Mouse (Mus musculus) neural tube, embryonic 11.5 days (tissue): ENCODE results near the gene Gm11733. TPM values are rescaled to one million over a fixed set of nuclear protein-coding genes. Genes with fewer than 3 reads are reported as not detected.

Experiments used
- ATAC-seq: fragments of 200-750 bp; cut with Nextera tagmentation; 2 replicates; pipeline ENCODE4 v1.8.0; 2017; ENCODE audit warnings: moderate number of reproducible peaks, mild to moderate bottlenecking, moderate TSS enrichment, moderate library complexity; ENCODE audit not compliant: insufficient read depth, low FRiP score, low TSS enrichment
- DNase-seq: peaks from one replicate; pipeline ENCODE4 v3.0.0-alpha.2; 2015; ENCODE audit warnings: low spot score
- H3K27ac ChIP-seq: fragments of 300-500 bp; sonication (generic); 2 replicates; pipeline ENCODE4 v1.5.1; 2014; ENCODE audit warnings: low read depth, mild to moderate bottlenecking, low read length
- H3K27me3 ChIP-seq: fragments of 300-500 bp; sonication (generic); 2 replicates; pipeline ENCODE4 v1.6.1; 2014; ENCODE audit warnings: mild to moderate bottlenecking, low read length, mixed read lengths; ENCODE audit not compliant: control insufficient read depth, insufficient read depth
- H3K36me3 ChIP-seq: fragments of 300-500 bp; sonication (generic); 2 replicates; pipeline ENCODE4 v1.6.1; 2014; ENCODE audit warnings: mild to moderate bottlenecking, low read length, moderate library complexity, mixed read lengths; ENCODE audit not compliant: control insufficient read depth, insufficient read depth
- H3K4me1 ChIP-seq: fragments of 300-500 bp; sonication (generic); 2 replicates; pipeline ENCODE4 v1.6.1; 2014; ENCODE audit warnings: low read length, mixed read lengths; ENCODE audit not compliant: control insufficient read depth, insufficient read depth
- H3K4me2 ChIP-seq: fragments of 300-500 bp; sonication (generic); 2 replicates; pipeline ENCODE4 v1.6.1; 2014; ENCODE audit warnings: low read depth, mild to moderate bottlenecking, moderate library complexity
- H3K4me3 ChIP-seq: fragments of 300-500 bp; sonication (generic); 2 replicates; pipeline ENCODE4 v1.5.1; 2014; ENCODE audit warnings: low read depth, low read length
- H3K9ac ChIP-seq: fragments of 300-500 bp; sonication (generic); 2 replicates; pipeline ENCODE4 v1.6.1; 2014; ENCODE audit warnings: mild to moderate bottlenecking, low read length
- H3K9me3 ChIP-seq: fragments of 300-500 bp; sonication (generic); 2 replicates; pipeline ENCODE4 v1.6.1; 2016; ENCODE audit warnings: low read length; ENCODE audit not compliant: control insufficient read depth
- WGBS: fragments of 180-500 bp; shearing (Covaris S2); extraction: QIAGEN DNeasy Blood & Tissue Kit; methylation state at CpG from one replicate; pipeline ENCODE4 v1.1.7; 2014; 5-methylcytosine and 5-hydroxymethylcytosine counted together
- polyA plus RNA-seq: library from polyadenylated mRNA; unstranded; fragments of >200 nt; fragmentation: Nextera tagmentation; extraction: Ambion mirVana; gene quantifications from 2 replicates; pipeline ENCODE4 v1.2.1, GENCODE M21; 2014

Gene Gm11733
- not detected in 2 replicates for polyA plus RNA-seq

DNA sequence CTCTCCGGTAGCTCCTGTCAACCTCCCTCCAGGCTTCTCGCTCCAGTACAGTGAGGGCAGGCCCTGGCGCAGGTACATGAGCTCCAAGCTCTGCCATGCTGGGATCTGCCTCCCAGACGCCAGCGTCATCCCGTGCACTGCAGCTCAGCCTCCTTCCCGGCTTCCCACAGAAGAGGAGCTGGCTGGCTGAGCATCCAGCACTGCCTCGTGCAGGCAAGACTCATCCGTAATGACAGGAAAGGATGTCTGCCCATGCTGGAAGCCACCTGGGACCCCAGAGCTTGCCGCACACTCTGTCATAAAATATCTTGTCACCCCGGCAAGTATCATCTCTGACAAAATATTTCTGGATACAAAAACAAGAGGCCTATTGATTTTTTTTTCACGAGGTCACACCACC is at the start of gene Gm11733:
Gene Gm11733 (plus strand): TSS at position 171 of the 400 bp plus-strand sequence.
- DNase-seq (peak; percentile 48), ATAC-seq (no peak)
- Histone ChIP-seq H3K36me3 (no peaks in the 10 kb centered on the region), H3K9ac (no peak within 1 kb of the TSS; the same call in 1 of the 2 replicates), H3K27ac (peak within 1 kb of the TSS; percentile 60; the same call in 1 of the 2 replicates), H3K4me1 (peaks cover 25% of the 10 kb centered on the region), H3K4me3 (no peak within 1 kb of the TSS), H3K9me3 (0 out of 2 replicates have a peak, but pooled peaks cover 3% of the 10 kb centered on the region), H3K4me2 (peak within 1 kb of the TSS; percentile 28), H3K27me3 (no peaks in the 10 kb centered on the region)
- 26% methylated on average over 12 of the region's 12 CpGs for WGBS

DNA sequence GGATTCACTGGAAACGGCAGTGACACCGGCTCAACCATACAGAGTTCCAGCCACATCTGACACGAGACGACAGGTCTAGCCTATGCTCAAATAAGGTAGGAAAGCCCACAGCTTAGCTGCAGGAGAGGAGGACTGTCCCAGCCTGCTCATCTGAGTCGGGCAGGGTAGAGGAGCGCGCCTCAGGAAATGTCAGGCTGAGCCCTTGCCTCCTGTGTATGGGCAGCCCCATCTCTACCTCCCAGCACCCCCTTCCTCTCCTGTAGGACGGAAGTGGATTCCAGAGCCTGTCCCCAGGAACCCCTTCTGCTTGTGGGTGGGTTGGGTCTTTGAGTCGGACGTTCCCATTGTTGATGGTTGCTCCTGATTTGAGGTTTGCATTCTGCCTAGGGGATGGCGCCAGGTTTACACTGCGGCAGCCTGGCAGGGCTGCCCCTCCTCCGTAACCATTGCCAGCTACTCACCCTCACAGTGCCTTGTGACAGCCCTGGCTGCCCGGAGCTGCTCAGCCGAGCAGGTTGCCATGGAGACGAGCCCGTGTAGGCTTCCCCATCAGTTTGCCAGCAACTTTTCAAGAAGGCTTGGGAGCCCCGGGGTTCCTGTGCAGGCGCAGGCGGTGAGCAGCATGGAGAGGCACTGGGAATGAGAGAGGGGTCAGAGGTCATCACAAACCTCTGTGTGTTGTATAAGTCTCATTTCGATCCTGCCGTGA is 47.6 kb upstream of the Gm11733 start:
- peak; percentile 79 for ATAC-seq
- peak; percentile 78 for DNase-seq
- WGBS: 26% methylated on average over 22 of the region's 22 CpGs
- no peaks in the 10 kb centered on the region for H3K36me3 ChIP-seq
- H3K4me1 ChIP-seq: peaks cover 17% of the 10 kb centered on the region
- H3K27ac ChIP-seq: 0 out of 2 replicates have a peak overlapping the region, but pooled peaks have one; percentile 37
- H3K4me3 ChIP-seq: no peak overlapping the region
- peak overlapping the region; percentile 20; the same call in 1 of the 2 replicates for H3K9ac ChIP-seq
- H3K9me3 ChIP-seq: no peaks in the 10 kb centered on the region
- H3K4me2 ChIP-seq: peak overlapping the region; percentile 6; the same call in 1 of the 2 replicates
- no peaks in the 10 kb centered on the region for H3K27me3 ChIP-seq

DNA sequence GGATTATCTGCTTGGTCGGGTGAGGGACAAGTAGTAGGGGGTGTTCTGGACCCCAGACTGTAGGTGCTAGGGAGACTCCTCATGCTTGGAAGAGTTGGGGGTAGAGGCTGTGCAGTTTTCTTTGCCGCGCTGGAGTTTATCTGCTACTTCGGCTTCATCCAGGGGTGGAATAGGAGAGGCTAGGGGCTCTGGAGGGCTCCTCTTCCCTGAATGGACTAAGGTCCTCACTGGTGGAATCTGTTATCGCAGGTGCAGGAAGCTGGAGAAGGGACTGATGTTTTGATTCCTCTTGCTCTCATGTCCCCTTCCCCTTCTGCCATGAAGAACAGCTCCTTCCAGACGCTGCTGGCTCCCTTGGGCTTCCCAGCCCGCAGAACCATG is 47.1 kb upstream of the Gm11733 start:
- Histone ChIP-seq H3K4me1 (peaks cover 17% of the 10 kb centered on the region), H3K4me3 (no peak overlapping the region), H3K27ac (no peak overlapping the region), H3K4me2 (0 out of 2 replicates have a peak overlapping the region, but pooled peaks have one; percentile 6), H3K9me3 (no peaks in the 10 kb centered on the region), H3K36me3 (no peaks in the 10 kb centered on the region), H3K9ac (no peak overlapping the region), H3K27me3 (no peaks in the 10 kb centered on the region)
- 31% methylated on average over 7 of the region's 7 CpGs for WGBS
- ATAC-seq: no peak
- DNase-seq: no peak

DNA sequence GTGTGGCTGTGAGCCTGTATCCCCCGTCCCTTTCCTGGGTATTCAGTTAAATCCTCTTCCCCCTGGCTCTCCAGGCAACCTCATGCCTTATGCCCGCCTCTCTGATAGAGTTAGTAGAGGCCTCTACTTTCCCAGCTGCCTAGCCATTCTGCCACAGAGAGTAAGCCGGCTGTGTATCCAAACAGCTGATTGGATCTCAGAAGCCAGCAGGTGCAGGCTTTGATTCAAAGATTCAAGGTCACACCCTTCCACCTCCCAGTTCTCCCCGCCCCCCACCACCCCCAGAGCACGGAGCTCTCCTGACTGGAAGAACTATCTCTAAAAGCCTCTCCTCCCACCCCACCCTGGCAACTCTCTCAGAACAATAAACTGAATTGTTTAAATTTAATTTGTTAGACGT is 45.8 kb upstream of the Gm11733 start:
- Histone ChIP-seq H3K4me1 (peaks cover 18% of the 10 kb centered on the region), H3K4me2 (no peak overlapping the region), H3K9me3 (no peaks in the 10 kb centered on the region), H3K36me3 (no peaks in the 10 kb centered on the region), H3K9ac (no peak overlapping the region), H3K27ac (no peak overlapping the region), H3K27me3 (no peaks in the 10 kb centered on the region), H3K4me3 (no peak overlapping the region)
- no peak for DNase-seq
- no peak for ATAC-seq
- WGBS: 36% methylated on average over 6 of the region's 6 CpGs

DNA sequence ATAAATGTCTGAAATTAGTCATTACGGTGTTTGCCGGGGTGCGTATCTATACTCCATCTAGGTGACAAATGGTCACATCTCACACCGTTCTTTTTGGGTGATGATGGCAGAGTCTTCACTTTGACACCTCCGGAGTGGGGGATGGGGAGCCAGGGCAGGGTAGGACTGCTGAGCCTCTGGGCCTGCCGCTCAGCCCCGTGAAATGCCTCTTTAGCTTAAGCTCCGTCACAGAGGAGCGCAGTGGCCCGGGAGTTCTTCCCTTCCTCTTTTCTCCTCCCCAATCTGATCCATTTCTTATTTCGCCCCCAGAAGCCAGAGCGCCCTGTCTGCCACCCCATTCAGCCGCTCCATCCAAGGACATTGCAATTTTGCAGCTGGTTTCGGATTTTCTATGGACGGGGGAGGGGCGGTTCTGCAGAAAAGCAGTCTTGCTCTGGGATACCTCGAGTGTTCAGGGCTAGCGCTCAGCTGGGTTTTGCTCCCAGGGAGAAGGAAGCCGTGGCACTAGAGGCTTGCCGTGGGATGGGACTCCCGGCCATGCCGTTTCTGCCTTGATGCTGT is 43.2 kb upstream of the Gm11733 start:
- peak; percentile 60 for DNase-seq
- Histone ChIP-seq H3K4me1 (peaks cover 24% of the 10 kb centered on the region), H3K4me3 (no peak overlapping the region), H3K4me2 (peak overlapping the region; percentile 27; the same call in 1 of the 2 replicates), H3K9me3 (no peaks in the 10 kb centered on the region), H3K36me3 (no peaks in the 10 kb centered on the region), H3K27me3 (no peaks in the 10 kb centered on the region), H3K27ac (no peak overlapping the region), H3K9ac (peak overlapping the region; percentile 26; the same call in 1 of the 2 replicates)
- whole genome bisulfite sequencing: 14% methylated on average over 22 of the region's 22 CpGs
- ATAC-seq: no peak

DNA sequence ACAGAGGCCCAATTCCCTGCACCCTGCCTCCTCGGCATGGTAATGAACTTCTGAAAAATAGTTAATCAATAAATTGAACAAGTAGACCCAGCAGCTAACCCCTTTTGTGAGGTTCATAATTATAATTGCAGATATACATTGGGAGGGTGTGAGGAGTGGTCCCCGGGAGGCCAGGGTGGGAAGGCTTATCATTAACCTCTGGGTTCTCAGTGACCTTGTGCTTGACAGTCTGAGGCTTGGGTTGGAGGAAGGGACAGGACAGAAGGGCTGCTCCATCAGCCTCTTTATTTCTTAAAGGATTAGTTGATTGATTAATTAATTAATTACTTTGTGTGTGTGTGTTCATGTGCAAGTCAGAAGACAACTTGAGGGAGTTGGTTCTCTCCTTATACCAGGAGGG is 40.1 kb upstream of the Gm11733 start:
- WGBS: 66% methylated on average over 2 of the region's 2 CpGs
- Histone ChIP-seq H3K27ac (peak overlapping the region; percentile 70; the same call in 1 of the 2 replicates), H3K4me3 (no peak overlapping the region), H3K4me1 (peaks cover 17% of the 10 kb centered on the region), H3K9me3 (no peaks in the 10 kb centered on the region), H3K4me2 (no peak overlapping the region), H3K36me3 (no peaks in the 10 kb centered on the region), H3K27me3 (no peaks in the 10 kb centered on the region), H3K9ac (peak overlapping the region; percentile 14; the same call in 1 of the 2 replicates)
- DNase-seq: no peak
- no peak for ATAC-seq

DNA sequence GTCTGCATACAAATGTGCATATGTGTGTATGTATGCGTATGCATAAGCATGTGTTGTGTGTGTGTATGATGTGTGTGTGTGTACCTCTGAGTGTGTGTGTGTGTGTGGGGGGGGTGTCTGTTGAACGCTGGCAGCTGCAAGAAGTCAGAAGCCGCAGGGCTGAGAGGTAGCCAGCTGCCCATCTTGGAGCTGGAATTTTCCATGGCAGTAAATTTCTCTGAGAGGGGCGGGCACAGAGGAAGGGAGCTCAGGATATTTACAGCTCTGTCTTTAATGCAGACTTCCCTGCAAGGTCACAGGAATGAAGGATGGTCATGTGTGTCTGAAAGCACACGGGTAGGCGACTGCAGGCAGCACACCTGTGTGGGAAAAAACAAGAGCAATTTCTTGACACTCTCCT is 38.5 kb upstream of the Gm11733 start:
- 43% methylated on average over 6 of the region's 6 CpGs for WGBS
- H3K36me3 ChIP-seq: no peaks in the 10 kb centered on the region
- H3K4me2 ChIP-seq: no peak overlapping the region
- no peak overlapping the region for H3K4me3 ChIP-seq
- ATAC-seq: no peak
- H3K9ac ChIP-seq: peak overlapping the region; percentile 15; the same call in 1 of the 2 replicates
- H3K27ac ChIP-seq: no peak overlapping the region
- no peaks in the 10 kb centered on the region for H3K9me3 ChIP-seq
- no peaks in the 10 kb centered on the region for H3K27me3 ChIP-seq
- DNase-seq: no peak
- H3K4me1 ChIP-seq: peaks cover 16% of the 10 kb centered on the region

DNA sequence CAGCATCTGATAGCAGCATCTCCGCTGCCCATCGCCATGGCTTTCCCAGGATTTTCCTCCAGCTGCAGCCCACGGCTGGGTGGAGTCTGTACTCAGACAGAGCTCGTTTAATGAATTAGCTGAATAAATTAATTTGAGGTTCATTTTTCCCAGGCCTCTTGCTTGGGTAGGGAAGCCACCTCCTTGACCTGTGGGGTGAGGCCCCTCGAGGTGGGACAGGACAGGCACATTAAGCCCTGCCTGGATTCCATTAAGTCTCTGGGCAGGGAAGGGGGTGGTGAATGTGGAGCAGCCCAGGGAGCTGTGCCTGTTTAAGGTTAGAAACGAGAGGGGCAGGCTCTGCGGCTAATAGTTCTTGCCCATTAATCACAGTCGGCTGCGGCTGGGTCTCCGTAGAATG is 30.1 kb upstream of the Gm11733 start:
- Histone ChIP-seq H3K4me1 (peaks cover 12% of the 10 kb centered on the region), H3K27me3 (peaks cover 1% of the 10 kb centered on the region; the same call in 1 of the 2 replicates), H3K9ac (no peak overlapping the region), H3K27ac (peak overlapping the region; percentile 70; the same call in 1 of the 2 replicates), H3K36me3 (no peaks in the 10 kb centered on the region), H3K9me3 (no peaks in the 10 kb centered on the region), H3K4me2 (no peak overlapping the region), H3K4me3 (no peak overlapping the region)
- ATAC-seq (no peak), DNase-seq (peak; percentile 46)
- WGBS: 20% methylated on average over 10 of the region's 10 CpGs
